Mouse (Mus musculus) E14TG2a.4 (cell line): ENCODE results near the gene Ect2.

Experiments used
- CTCF ChIP-seq: conservative IDR thresholded peaks from 2 replicates; pipeline ENCODE4 v1.5.1; 2014; ENCODE audit warnings: low read length
- NANOG ChIP-seq: IDR thresholded peaks from 2 replicates; pipeline ENCODE4 v1.6.1; 2014; ENCODE audit warnings: borderline replicate concordance, low read length, mixed read lengths
- POU5F1 ChIP-seq: IDR thresholded peaks from 2 replicates; pipeline ENCODE4 v1.6.1; 2014; ENCODE audit warnings: low read length, borderline replicate concordance

DNA sequence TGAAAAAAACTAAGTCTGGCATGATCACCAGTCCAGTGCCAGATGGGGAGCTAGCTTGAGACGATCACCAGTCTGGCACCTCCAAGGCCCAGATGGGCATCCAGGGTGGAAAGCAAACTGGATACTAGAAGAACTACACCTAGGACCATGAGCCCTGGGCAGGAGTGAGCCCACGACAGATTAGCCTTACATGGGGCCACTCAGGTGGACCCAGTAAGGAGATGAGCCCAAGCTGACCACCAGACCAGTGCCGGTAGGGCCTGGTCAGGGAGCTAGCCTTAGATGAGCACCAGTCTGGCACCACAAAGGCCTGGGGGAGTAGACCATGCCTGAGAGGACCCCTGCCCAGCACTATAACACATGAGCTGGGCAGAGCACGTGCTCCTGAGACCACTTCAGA lies 44.6 kb downstream of the Ect2 start:
- TF ChIP-seq CTCF (no peak), NANOG (no peak), POU5F1 (no peak)
